Mouse (Mus musculus) neural tube, embryonic 11.5 days (tissue): ENCODE results near the gene Prune1. TPM values are rescaled to one million over a fixed set of nuclear protein-coding genes. Genes with fewer than 3 reads are reported as not detected.

Source experiments
- ATAC-seq: fragments of 200-750 bp; cut with Nextera tagmentation; 2 replicates; pipeline ENCODE4 v1.8.0; 2017; ENCODE audit warnings: moderate number of reproducible peaks, mild to moderate bottlenecking, moderate TSS enrichment, moderate library complexity; ENCODE audit not compliant: insufficient read depth, low FRiP score, low TSS enrichment
- DNase-seq: peaks from one replicate; pipeline ENCODE4 v3.0.0-alpha.2; 2015; ENCODE audit warnings: low spot score
- H3K27ac ChIP-seq: fragments of 300-500 bp; sonication (generic); 2 replicates; pipeline ENCODE4 v1.5.1; 2014; ENCODE audit warnings: low read depth, mild to moderate bottlenecking, low read length
- H3K27me3 ChIP-seq: fragments of 300-500 bp; sonication (generic); 2 replicates; pipeline ENCODE4 v1.6.1; 2014; ENCODE audit warnings: mild to moderate bottlenecking, low read length, mixed read lengths; ENCODE audit not compliant: control insufficient read depth, insufficient read depth
- H3K36me3 ChIP-seq: fragments of 300-500 bp; sonication (generic); 2 replicates; pipeline ENCODE4 v1.6.1; 2014; ENCODE audit warnings: mild to moderate bottlenecking, low read length, moderate library complexity, mixed read lengths; ENCODE audit not compliant: control insufficient read depth, insufficient read depth
- H3K4me1 ChIP-seq: fragments of 300-500 bp; sonication (generic); 2 replicates; pipeline ENCODE4 v1.6.1; 2014; ENCODE audit warnings: low read length, mixed read lengths; ENCODE audit not compliant: control insufficient read depth, insufficient read depth
- H3K4me2 ChIP-seq: fragments of 300-500 bp; sonication (generic); 2 replicates; pipeline ENCODE4 v1.6.1; 2014; ENCODE audit warnings: low read depth, mild to moderate bottlenecking, moderate library complexity
- H3K4me3 ChIP-seq: fragments of 300-500 bp; sonication (generic); 2 replicates; pipeline ENCODE4 v1.5.1; 2014; ENCODE audit warnings: low read depth, low read length
- H3K9ac ChIP-seq: fragments of 300-500 bp; sonication (generic); 2 replicates; pipeline ENCODE4 v1.6.1; 2014; ENCODE audit warnings: mild to moderate bottlenecking, low read length
- H3K9me3 ChIP-seq: fragments of 300-500 bp; sonication (generic); 2 replicates; pipeline ENCODE4 v1.6.1; 2016; ENCODE audit warnings: low read length; ENCODE audit not compliant: control insufficient read depth
- WGBS: fragments of 180-500 bp; shearing (Covaris S2); extraction: QIAGEN DNeasy Blood & Tissue Kit; methylation state at CpG from one replicate; pipeline ENCODE4 v1.1.7; 2014; 5-methylcytosine and 5-hydroxymethylcytosine counted together
- polyA plus RNA-seq: library from polyadenylated mRNA; unstranded; fragments of >200 nt; fragmentation: Nextera tagmentation; extraction: Ambion mirVana; gene quantifications from 2 replicates; pipeline ENCODE4 v1.2.1, GENCODE M21; 2014

Prune1 gene
- polyA plus RNA-seq, 1 experiment from 2014 or later: 32.4 TPM

DNA sequence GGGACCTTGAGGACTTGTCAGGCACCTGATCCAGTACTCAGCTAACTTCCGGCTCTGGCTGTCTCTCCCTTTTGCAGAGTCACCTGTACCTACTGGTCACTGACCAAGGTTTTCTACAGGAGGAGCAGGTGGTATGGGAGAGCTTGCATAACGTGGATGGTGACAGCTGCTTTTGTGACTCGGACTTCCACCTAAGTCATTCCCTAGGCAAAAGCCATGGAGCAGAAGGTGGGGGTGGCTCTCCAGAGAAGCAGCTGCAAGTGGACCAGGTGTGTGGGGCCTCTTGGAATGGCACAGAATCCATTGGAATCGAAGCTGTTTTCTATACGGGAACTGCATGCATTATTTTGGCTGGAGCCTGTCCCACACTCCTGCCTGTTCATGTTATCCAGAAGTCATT is 12.8 kb upstream of the Prune1 start:
- H3K36me3 ChIP-seq: no peaks in the 10 kb centered on the region; the same call in none of the 2 replicates
- ATAC-seq (no peak), DNase-seq (no peak)
- no peak overlapping the region for H3K4me3 ChIP-seq
- H3K4me1 ChIP-seq: no peaks in the 10 kb centered on the region
- WGBS: 91% methylated on average over 5 of the region's 5 CpGs
- no peaks in the 10 kb centered on the region for H3K9me3 ChIP-seq
- no peak overlapping the region for H3K9ac ChIP-seq
- H3K4me2 ChIP-seq: no peak overlapping the region
- no peak overlapping the region for H3K27ac ChIP-seq
- no peaks in the 10 kb centered on the region for H3K27me3 ChIP-seq

DNA sequence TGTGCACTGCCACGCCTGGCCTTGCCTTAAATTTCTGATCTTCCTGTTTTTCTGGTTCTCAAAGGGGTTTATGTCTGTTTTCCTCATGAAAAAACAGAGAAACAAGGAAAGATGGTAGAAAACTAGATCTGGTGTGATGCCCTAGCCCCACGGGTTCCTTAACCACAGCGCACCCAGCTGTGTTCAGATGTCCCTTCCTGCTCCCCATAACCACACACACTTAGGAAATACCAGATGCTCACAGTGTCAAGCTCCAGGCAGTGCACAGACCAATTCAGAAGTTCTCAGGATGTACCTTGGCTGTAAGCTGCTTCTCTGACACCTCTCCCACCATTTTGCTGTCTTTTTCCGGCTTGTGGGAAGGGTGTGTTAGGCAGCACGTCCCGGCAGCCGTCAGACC is 12.4 kb upstream of the Prune1 start:
- Histone ChIP-seq H3K4me1 (no peaks in the 10 kb centered on the region), H3K9me3 (no peaks in the 10 kb centered on the region), H3K36me3 (no peaks in the 10 kb centered on the region; the same call in none of the 2 replicates), H3K27ac (no peak overlapping the region), H3K27me3 (no peaks in the 10 kb centered on the region), H3K4me2 (no peak overlapping the region), H3K4me3 (no peak overlapping the region), H3K9ac (no peak overlapping the region)
- DNase-seq (no peak), ATAC-seq (no peak)
- 93% methylated on average over 7 of the region's 7 CpGs for WGBS

GRCm38 (mm10) chr3:95293537-95293936 is 11.7 kb upstream of the Prune1 start:
- no peak overlapping the region for H3K4me2 ChIP-seq
- no peak overlapping the region for H3K9ac ChIP-seq
- no peaks in the 10 kb centered on the region for H3K9me3 ChIP-seq
- WGBS: 88% methylated on average over 11 of the region's 11 CpGs
- no peak for DNase-seq
- no peaks in the 10 kb centered on the region for H3K27me3 ChIP-seq
- no peak overlapping the region for H3K27ac ChIP-seq
- H3K4me3 ChIP-seq: no peak overlapping the region
- no peak for ATAC-seq
- H3K4me1 ChIP-seq: no peaks in the 10 kb centered on the region
- H3K36me3 ChIP-seq: no peaks in the 10 kb centered on the region; the same call in none of the 2 replicates

GRCm38 (mm10) chr3:95292899-95293298 is 11.0 kb upstream of the Prune1 start:
- Histone ChIP-seq H3K4me3 (no peak overlapping the region), H3K27ac (no peak overlapping the region), H3K9ac (no peak overlapping the region), H3K27me3 (no peaks in the 10 kb centered on the region), H3K9me3 (no peaks in the 10 kb centered on the region), H3K4me2 (no peak overlapping the region), H3K36me3 (peaks cover 2% of the 10 kb centered on the region), H3K4me1 (no peaks in the 10 kb centered on the region)
- DNase-seq (no peak), ATAC-seq (no peak)
- 84% methylated on average over 2 of the region's 2 CpGs for WGBS

GRCm38 (mm10) chr3:95291041-95291440 is 9.2 kb upstream of the Prune1 start:
- peaks cover 2% of the 10 kb centered on the region for H3K36me3 ChIP-seq

GRCm38 (mm10) chr3:95290156-95290555 is 8.3 kb upstream of the Prune1 start:
- Histone ChIP-seq H3K36me3 (peaks cover 2% of the 10 kb centered on the region), H3K9ac (no peak overlapping the region), H3K4me2 (no peak overlapping the region), H3K27ac (no peak overlapping the region), H3K9me3 (no peaks in the 10 kb centered on the region), H3K4me1 (no peaks in the 10 kb centered on the region), H3K4me3 (no peak overlapping the region), H3K27me3 (no peaks in the 10 kb centered on the region)
- 78% methylated on average over 6 of the region's 6 CpGs for WGBS
- ATAC-seq: no peak
- DNase-seq: no peak

More at GRCm38 (mm10) chr3:95291041-95291440, 9.2 kb upstream of the Prune1 start:
- H3K4me2 ChIP-seq: no peak overlapping the region
- H3K4me1 ChIP-seq: no peaks in the 10 kb centered on the region
- H3K4me3 ChIP-seq: no peak overlapping the region
- H3K9ac ChIP-seq: no peak overlapping the region
- no peak overlapping the region for H3K27ac ChIP-seq
- 89% methylated on average over 4 of the region's 4 CpGs for WGBS
- no peaks in the 10 kb centered on the region for H3K27me3 ChIP-seq
- H3K9me3 ChIP-seq: no peaks in the 10 kb centered on the region
- ATAC-seq (no peak), DNase-seq (no peak)

GRCm38 (mm10) chr3:95289419-95289818 is 7.5 kb upstream of the Prune1 start:
- H3K36me3 ChIP-seq: peaks cover 2% of the 10 kb centered on the region

GRCm38 (mm10) chr3:95287541-95287940 is 5.7 kb upstream of the Prune1 start:
- DNase-seq (no peak), ATAC-seq (no peak)
- Histone ChIP-seq H3K27me3 (no peaks in the 10 kb centered on the region), H3K4me3 (no peak overlapping the region), H3K4me2 (no peak overlapping the region), H3K27ac (no peak overlapping the region), H3K9me3 (no peaks in the 10 kb centered on the region), H3K36me3 (peaks cover 2% of the 10 kb centered on the region), H3K4me1 (0 out of 2 replicates have a peak, but pooled peaks cover 5% of the 10 kb centered on the region), H3K9ac (no peak overlapping the region)
- WGBS: 91% methylated on average over 3 of the region's 3 CpGs

More at GRCm38 (mm10) chr3:95289419-95289818, 7.5 kb upstream of the Prune1 start:
- Histone ChIP-seq H3K27me3 (no peaks in the 10 kb centered on the region), H3K9ac (no peak overlapping the region), H3K4me2 (no peak overlapping the region), H3K9me3 (no peaks in the 10 kb centered on the region), H3K27ac (no peak overlapping the region), H3K4me3 (no peak overlapping the region), H3K4me1 (no peaks in the 10 kb centered on the region)
- DNase-seq (no peak), ATAC-seq (no peak)
- 91% methylated on average over 4 of the region's 4 CpGs for WGBS

DNA sequence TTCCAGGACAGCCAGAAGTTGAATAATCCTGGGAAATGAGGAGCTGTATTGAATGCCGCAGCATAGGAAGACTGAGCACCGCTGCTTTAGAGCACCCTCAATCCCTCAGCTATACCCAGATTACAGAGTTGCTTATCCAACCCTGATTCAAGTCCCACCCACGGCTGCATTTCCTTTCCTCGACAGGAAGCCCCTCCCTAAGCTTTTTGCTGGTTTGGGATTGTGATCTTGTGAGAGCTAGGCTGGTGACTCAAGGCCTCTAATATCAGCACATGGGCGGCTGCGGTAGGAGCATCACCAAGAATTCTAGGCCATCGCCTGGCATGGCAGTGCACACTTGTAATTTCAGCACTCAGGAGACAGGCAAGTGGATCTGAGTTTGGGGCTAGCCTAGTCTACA is 4.6 kb upstream of the Prune1 start:
- no peaks in the 10 kb centered on the region for H3K9me3 ChIP-seq
- no peak overlapping the region for H3K27ac ChIP-seq
- ATAC-seq: no peak

More for the DNA sequence above, 4.6 kb upstream of the Prune1 start:
- no peak for DNase-seq
- 0 out of 2 replicates have a peak, but pooled peaks cover 5% of the 10 kb centered on the region for H3K4me1 ChIP-seq
- WGBS: 92% methylated on average over 7 of the region's 7 CpGs
- no peak overlapping the region for H3K9ac ChIP-seq
- H3K27me3 ChIP-seq: no peaks in the 10 kb centered on the region
- no peak overlapping the region for H3K4me2 ChIP-seq
- H3K36me3 ChIP-seq: peaks cover 2% of the 10 kb centered on the region; the same call in 1 of the 2 replicates
- no peak overlapping the region for H3K4me3 ChIP-seq
